Mouse (Mus musculus) Muller cell, postnatal 12 days (primary cell): ENCODE results near the gene Insl3.
"Not testable (repeated sequence)": the region's sequence is repeated elsewhere in the genome, so short reads cannot be mapped to it uniquely, and the experiment has no call there.

Experiments
- DNase-seq: peaks from one replicate; pipeline ENCODE4 v3.0.0-alpha.2; 2015; ENCODE audit errors: inconsistent ontology term

The Insl3 gene

DNA sequence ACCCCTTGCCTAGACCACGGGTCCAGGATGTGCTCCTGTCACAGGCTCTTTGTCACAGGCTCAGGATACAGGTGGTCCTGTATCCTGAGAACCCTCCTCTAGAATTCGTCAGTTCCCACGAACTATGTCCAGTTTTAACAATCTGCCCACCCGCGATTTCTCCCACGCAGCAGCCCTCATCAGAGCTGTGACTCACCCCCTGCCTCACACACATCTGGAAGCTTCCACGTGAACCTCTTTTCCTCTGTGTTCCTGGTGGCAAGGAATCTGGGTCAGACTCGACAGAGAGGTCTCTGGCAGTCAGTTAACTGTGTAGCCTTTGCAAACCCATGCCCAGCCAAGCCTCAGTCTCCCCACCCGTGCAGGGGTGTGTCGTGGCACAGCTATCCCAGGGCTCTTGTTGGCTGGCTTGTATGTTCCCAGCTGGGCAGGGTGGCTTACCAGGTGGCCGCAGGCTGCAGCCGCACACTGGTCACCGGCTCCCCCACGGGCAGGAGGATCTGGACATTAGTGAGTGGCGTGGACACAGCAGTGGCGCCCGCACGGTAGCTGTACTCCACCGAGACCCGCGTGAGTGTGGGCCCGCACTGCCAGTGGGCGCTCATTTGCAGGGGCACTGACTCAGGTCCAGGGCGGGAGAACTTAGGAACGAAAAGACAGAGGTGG lies 20.3 kb downstream of the Insl3 start:
- DNase-seq = no peak

DNA sequence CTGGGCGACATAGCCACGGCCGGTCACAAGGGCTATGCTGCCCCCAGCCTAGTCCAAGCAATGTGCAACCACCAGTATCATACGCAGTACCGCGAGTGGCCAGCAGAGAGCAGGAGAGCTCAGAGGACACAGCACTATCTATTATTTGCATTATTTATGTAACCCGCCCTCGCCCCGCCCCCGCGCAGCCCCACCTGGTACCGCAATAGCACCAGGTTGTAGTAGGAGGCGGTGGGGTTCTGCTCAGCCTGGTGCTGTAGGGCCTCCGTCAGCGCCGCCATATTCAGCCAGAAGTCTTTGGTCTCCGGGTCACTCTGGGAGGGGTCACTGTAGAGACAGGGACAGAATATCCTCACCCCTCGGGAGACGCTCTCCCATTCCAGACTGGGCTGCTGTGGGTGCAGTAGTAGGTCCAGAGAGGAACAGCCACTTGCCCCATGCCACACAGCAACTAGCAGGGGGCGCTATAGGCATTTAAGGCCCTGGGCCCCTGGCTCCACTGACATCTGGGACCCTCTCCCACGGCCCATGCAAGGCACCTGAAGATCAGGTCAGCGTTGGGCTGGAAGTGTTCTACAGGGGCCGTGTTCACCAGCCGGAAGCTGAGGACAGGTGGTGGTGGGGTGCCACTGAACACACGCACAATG lies 20.9 kb downstream of the Insl3 start:
- peak; percentile 48 for DNase-seq

DNA sequence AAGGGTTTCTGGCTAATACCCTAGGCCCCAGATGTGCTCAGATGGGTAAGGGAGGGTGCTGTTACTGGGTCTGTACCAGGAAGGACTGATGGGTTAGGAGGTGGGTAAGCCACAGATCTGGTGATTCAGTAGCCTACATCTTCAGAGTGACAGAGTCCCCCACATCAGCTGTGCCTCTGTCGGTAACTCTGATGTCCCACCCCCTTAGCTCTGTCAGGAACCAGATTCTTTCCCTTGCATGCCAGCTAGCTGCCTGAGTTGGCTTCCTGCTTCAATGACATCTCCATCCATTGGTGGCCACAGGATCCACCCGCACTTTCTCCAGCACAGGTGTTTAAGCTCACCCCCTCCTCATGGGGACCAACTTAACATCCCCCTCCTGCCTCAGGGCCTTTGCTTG lies 22.6 kb downstream of the Insl3 start:
- no peak for DNase-seq

DNA sequence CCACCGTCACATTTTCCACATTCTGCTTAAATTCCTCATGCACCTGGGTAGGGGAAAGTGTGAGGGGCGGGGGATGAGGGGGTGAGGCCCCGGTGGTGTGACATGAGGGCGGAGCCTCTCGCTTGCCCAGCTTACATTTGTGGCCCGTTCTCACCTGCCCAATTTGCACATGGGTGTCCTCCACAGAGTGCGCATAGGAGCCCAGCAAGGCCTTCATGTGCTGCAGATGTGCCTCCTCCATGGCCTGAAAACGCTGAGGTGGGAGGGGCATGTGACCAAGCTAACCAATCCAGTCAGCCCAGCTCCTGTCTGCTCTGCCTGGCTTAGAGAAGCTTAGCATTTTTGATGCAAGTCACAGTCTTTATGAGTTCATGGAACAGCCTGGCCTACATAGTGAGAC lies 26.5 kb downstream of the Insl3 start:
- no peak for DNase-seq

DNA sequence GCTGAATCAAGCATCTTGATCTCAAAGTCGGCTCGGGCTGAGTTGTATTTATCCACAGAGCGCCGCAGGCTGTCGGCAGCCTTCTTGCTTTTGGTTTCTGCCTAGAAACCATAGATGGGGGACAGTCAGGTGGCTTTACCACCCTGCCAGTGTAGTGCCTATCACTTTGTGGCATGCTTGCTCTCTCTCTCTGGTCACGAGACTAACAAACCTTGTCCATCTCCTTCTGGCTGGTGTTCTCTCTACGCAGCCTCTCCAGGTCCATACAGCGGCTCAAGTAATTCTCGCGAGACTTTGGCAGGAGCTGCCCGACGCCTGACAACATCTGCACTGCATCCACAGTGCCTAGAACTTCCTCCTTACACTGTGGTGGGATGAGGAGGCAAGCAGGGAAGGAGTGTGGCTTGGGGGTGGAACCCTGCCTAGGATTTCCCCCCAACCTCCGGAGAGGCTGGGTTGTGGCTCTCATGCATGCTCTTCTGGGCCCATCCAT lies 27.6 kb downstream of the Insl3 start:
- DNase-seq = no peak

DNA sequence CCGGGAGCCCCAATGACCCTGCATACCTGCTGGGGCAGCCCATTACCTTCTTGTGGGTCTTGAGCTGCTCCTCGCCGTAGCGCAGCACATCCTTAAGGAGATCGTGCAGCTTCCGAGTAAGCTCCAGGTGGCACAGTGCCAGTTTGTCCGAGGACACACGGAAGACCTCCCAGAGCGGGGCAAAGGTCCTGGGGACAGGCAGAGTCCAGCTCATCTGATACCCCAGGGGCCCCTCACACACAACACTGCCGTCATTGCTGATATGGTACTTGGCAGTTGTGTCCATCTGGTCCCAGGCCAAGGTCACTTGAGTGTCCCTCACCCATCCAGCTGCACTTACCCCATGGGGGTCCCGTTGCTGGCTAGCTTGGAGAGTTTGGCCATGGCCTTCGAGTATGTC lies 28.1 kb downstream of the Insl3 start:
- DNase-seq = no peak

DNA sequence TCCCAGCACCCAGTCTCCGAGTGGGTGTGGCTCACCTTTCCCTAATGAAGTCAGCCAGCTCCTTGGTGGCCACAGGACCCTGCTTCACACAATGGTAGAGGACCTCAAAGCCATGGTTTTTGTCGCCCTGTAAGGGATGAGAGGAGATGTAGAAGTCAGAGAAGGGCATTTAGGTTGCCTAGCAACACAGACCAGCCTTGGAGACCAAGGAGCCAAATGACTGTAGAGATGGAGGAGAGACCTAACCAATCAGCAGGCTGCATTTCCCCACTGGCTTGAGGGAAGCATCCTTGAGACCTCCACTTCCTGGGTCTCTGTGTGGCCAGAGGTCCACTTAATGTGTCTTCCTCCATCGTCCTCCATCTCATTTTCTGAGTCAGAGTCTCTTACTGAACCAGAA lies 29.2 kb downstream of the Insl3 start:
- no peak for DNase-seq

DNA sequence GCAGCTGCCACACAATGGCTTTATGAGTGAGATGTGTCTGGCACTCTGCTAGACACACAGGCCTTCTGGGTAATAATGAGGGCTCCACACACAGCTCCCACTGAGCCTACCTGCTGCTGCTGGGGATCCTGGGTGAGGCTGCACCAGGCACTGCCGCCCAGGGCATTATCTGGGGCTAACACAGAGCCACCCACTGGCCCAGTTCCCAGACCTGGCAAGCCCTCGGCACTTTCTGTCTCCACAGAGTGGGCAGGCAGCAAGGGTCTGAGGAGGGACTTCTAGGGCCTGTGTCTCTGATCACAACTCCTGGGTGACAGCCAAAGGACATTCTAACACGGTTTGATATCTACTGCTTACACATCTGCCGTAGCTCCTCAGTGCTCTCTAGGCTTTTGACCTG lies 30.2 kb downstream of the Insl3 start:
- peak; percentile 53 for DNase-seq

DNA sequence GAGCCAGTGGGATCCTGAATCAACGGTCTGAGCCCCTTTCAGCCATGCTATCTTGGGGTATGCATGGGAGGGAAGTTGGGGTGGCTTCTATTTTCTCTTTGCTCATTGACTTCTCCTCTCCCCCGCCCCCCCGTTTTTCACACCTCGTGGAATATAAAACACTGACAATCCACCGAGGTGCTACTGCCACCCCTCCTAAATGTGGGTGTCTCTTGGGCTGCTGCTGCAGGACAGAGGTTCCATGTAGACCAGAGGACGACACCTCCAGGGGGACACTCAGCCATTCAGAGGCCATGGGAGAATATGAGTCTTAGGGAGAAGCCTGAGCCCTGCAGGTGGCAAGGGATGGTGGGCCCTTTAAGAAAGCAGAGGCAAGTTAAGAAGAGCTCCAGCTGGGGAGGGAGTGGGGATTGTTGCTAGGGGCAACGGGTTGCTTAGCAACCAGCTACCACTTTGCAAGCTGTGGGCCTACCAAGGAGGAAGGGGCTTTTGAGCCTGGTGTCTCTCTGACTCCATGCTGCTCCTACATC lies 31.0 kb downstream of the Insl3 start:
- no peak for DNase-seq

DNA sequence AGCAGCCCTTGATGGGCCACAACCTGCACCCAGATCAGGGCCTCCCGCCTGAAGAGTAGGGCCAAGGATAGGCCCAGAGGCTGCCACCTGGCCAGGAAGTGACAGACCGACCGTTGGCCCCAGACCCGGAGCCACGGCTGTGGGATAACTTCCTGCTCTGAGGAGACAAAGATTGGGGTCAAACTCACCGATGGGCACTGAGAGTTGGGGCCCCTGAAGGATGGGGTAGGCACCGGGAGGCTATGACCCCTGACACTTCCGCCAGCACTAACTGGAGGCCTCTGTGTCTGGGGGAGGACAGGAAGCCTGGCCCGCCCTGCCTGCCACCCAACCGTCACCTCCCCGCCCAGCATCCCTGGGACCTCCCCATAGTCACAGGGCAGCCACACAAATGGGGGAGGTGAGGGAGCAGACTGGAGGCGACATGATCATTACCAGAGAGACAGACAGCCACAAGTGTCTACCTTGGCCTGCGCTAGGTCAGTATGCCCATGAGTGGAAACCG lies 34.1 kb downstream of the Insl3 start:
- DNase-seq = no peak

DNA sequence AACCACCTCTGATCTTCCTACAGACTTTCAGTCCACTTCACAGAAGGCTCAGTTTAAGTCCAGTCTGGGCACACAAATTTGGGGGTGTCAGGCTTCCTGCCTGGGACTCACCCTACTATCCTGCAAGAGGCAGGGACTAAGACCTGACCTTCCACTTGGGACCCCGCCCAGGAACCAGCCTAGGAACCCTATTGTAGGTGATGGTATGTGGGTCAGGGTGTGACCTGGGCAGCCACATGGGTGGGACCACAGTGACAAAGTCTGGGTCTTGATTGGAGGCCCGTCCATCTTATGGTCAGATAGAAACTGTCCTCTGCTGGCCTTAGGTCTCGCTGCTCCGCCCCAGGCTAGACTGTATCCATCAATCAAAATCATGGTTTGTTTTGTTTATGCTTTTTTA lies 35.4 kb downstream of the Insl3 start:
- no peak for DNase-seq

DNA sequence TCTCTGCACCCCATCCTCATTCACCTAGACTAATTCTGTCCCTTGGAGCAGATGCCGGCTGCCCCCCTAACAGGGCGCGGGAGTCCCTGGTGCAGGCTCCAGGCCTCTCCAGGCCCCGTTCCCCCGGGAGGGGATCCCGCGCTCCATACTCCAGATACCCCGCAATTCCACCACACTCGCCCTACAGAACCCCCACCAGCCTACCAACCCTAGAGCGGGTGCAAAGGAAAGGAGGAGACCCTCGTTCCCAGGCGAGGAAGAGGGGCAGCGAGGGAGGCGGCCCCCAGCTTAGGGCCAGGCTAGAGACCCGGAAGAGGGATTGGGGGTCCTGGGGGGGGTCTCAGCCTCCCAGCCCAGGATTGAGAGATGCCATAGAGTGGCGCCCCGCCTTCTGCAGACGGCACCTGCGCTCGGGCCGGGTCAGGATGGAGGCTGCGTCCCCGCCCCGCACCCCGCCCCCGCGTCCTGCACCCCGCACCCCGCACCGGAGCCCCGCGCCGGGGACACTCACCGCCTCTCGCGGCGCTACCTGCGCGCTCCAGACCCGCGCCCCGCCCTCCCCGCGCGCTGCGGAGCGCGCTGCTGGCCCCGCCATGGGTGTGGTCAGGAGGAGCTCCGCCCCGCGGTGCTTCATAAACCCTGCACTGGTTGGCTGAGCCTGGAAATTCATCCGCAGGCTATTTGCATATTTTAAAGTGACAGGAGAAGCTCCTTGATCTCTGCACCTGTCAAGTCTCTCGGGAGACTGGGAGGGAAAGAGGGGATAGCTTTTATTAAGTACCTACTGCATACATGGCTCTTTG lies 36.3 kb downstream of the Insl3 start, which contains the start of gene Fcho1:
Fcho1 (minus strand) TSS at position 595 of the 803 bp plus-strand sequence.
- DNase-seq = peak; percentile 87

DNA sequence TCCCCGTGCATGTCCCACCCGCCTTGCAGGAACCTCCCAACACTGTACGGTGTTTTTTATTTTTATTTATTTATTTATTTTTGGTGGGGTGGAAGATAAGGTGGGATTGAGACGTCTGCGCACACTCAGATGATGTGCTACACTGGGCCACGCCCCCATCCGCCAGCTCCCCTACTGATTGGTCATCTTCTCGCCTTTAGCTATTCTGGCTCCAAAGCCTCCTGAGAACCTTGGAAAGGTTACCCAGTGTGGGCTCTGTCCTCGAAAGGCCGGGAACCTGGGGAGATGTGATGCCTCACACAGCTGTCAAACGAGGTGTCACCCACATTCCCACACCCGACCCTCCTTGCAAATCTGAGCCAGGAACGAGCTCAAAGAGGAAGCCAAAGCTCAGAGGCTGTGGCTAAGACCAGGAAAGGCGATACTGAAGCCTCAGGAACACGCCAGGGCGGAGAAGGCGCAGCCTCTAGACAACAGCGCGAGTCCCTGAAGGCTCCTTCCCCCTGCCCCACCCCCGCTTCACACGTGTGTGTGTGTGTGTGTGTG lies 39.3 kb downstream of the Insl3 start:
- peak; percentile 58 for DNase-seq

DNA sequence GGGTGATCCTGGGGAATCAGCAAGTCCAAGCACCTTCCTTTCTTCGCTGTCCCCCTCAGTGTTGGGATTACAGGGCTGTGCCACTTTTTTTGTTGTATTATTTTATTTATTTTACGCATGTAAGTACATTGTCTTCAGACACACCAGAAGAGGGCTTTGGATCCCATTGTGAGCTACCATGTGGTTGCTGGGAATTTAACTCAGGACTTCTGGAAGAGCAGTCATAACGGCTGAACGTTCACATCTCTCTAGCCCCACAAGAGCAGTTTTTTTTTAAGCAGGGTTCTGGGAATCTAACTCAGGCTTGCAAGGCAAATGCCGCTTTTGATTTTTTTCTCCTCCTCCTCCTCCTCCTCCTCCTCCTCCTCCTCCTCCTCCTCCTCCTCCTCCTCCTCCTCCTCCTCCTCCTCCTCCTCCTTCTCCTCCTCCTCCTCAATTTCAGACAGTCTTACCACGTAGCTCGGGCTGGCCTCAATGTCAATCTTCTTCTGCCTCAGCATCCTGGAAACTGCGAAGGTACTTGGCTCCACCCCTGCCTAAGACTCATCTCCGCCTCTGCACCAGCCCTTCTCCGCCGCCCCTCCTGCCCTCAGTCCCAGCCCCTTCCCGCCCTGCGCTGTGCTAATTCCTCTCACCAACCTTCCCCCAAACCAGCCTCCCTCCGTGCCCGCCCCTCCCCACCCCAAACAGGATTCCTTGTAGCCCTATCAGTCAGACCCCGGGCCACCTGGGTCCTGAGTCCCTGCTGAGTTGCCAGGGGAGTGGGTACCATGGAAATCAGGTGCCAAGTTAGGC lies 40.0 kb downstream of the Insl3 start:
- DNase-seq = peak; percentile 17

DNA sequence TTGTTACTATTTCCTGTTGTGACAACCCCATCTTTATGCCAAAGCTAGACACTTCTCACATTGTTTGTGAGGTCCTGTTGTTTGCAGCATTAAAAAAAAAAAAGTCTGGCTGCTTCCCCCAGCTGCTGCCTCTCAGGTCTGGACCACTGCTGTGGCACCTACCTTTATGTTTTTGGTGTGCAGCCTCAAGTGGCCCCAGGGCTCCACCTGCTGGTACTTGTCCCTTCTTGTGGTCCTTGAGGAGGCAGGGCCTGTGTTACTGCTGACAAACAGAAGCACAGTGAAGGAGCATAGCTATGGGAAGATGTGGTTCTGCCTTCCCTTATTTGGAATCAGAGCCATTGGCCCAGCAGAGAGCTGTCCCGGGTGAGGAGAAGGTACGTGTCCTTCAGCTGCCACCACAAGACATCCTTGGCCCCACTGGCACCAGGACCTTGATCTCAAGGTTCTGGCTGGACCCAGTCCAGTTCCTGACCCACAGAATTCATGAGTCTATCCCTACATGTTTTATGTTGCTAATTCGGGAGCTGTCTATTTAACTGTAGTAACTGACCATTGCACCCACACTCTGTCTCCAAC lies 42.7 kb downstream of the Insl3 start:
- peak; percentile 25 for DNase-seq

DNA sequence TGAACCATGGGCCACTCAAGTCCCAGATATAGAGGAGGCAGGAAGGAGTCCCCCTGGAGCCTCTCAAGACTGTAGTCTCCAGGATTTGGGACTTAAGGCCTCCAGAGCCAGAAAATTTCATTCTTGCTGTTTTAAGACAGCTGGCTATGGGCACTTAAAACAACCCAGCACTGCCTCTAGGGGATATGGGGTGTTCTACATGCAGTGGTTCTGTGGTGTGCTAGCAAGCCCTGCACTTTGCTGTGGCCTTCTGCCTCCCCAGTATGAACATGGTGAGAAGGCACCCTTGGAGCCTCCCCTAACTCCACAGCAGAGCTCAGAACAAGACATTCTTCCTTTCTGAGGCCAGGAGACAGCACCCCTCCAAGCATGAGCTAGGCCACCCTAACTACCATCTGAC lies 49.3 kb downstream of the Insl3 start:
- DNase-seq = not testable (repeated sequence)
